ENCODE assay signal across 8 mouse cellular contexts in the genomic region with DNA sequence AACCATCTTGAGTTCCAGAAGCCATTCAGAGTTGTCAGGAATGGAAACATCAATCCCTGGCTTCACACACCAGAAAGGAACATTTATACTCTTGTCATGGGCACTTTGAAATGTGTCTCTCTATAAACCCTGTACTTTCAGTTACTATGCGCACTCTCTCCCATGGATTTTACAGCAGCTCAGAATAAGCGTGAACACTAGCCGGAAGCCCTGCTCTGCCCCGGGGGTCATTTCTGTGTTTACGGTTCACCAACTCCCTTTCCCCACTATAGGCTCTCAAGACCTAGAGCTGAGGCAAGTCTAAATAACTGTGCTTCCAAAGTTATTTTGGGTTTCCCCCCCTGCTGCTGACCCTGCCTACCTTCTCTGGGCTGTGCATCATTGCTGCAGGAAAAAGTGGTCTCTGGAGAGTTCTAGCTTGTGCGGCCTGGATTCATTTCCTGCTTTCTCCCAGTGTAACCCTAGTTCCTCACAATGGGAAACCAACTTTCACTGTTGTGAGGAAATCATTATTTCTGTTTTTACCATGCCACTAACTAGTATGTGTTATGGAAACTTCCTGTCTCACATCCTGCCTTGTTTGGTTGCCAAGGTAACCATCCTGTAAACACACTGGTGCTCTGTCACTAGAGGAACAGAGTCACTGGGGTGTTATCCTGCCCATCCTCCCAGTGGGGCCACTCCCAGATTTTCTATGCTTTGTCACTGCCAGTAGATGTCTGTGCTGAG. TPM values are rescaled to one million over a fixed set of nuclear protein-coding genes. Genes with fewer than 3 reads are reported as not detected.
A peak's percentile ranks its signal among the peaks of the same experiment; 100 is the strongest.
DNase-seq lines count a peak whose midpoint lies in the region; ATAC-seq lines count a peak whose summit lies in the region.

No protein-coding gene starts in this region.

- WGBS in midbrain, embryonic 14.5 days, result 84% methylated on average over 6 of the region's 6 CpGs
- 79% methylated on average over 6 of the region's 6 CpGs for WGBS in midbrain, embryonic 15.5 days
- WGBS in kidney, embryonic 16.5 days, result 33% methylated on average over 6 of the region's 6 CpGs

- H3K4me3 ChIP-seq in midbrain, embryonic 14.5 days (replicated peaks; ENCODE audit: low read depth, low read length), result no peak overlapping the region
- H3K4me3 ChIP-seq in midbrain, embryonic 15.5 days, result no peak overlapping the region
- no peak overlapping the region for H3K4me3 ChIP-seq in kidney, embryonic 16.5 days (ENCODE audit: low read length)

- H3K4me1 ChIP-seq in midbrain, embryonic 14.5 days (ENCODE audit: control insufficient read depth, insufficient read depth, low read length), result no peaks in the 10 kb centered on the region
- no peaks in the 10 kb centered on the region for H3K4me1 ChIP-seq in midbrain, embryonic 15.5 days
- H3K4me1 ChIP-seq in kidney, embryonic 16.5 days (ENCODE audit: insufficient read depth, low read length), result peaks cover 14% of the 10 kb centered on the region

- H3K27ac ChIP-seq in midbrain, embryonic 14.5 days (replicated peaks; ENCODE audit: low read depth, low read length), result no peak overlapping the region
- no peak overlapping the region for H3K27ac ChIP-seq in midbrain, embryonic 15.5 days
- peak overlapping the region; percentile 80 for H3K27ac ChIP-seq in kidney, embryonic 16.5 days (ENCODE audit: low read length)

- H3K9ac ChIP-seq in midbrain, embryonic 14.5 days (replicated peaks; ENCODE audit: low read length), result no peak overlapping the region
- H3K9ac ChIP-seq in midbrain, embryonic 15.5 days, result no peak overlapping the region
- H3K9ac ChIP-seq in kidney, embryonic 16.5 days (replicated peaks; ENCODE audit: low read length), result no peak overlapping the region

- no peak for ATAC-seq in midbrain, embryonic 14.5 days (ENCODE audit: low FRiP score, low TSS enrichment)
- no peak; the same call in 1 of the 2 replicates for ATAC-seq in midbrain, embryonic 15.5 days (replicated peaks)
- peak; percentile 79 for ATAC-seq in kidney, embryonic 16.5 days (ENCODE audit: low FRiP score, low TSS enrichment)

- H3K27me3 ChIP-seq in midbrain, embryonic 14.5 days (ENCODE audit: control insufficient read depth, insufficient read depth, low read length), result no peaks in the 10 kb centered on the region
- no peaks in the 10 kb centered on the region for H3K27me3 ChIP-seq in midbrain, embryonic 15.5 days (replicated peaks)
- H3K27me3 ChIP-seq in kidney, embryonic 16.5 days (ENCODE audit: insufficient read depth, low read length), result no peaks in the 10 kb centered on the region

- no peak overlapping the region for H3K4me2 ChIP-seq in midbrain, embryonic 14.5 days (ENCODE audit: low read length)
- H3K4me2 ChIP-seq in midbrain, embryonic 15.5 days, result no peak overlapping the region
- H3K4me2 ChIP-seq in kidney, embryonic 16.5 days (replicated peaks; ENCODE audit: low read depth, low read length), result no peak overlapping the region

- DNase-seq in midbrain, embryonic 14.5 days, result peak; percentile 27
- peak; percentile 47 for DNase-seq in c-Kit-negative CD71-positive TER-119-positive erythroid progenitor cells, embryonic 14.5 days (ENCODE audit: low read depth, low spot score)
- peak; percentile 87 to 95 for DNase-seq in heart, adult 9 months (ENCODE audit: low spot score in 2 of 2)
- DNase-seq in lung, postnatal 36 days, result peak; percentile 92
- DNase-seq in thymus, postnatal 10 days (ENCODE audit: low spot score in 2 of 2), result peak; percentile 13 to 20
- no peak for DNase-seq in cerebellum, adult 9-11 months

- H3K9me3 ChIP-seq in midbrain, embryonic 14.5 days (ENCODE audit: control insufficient read depth, low read length), result no peaks in the 10 kb centered on the region
- H3K9me3 ChIP-seq in midbrain, embryonic 15.5 days, result no peaks in the 10 kb centered on the region
- H3K9me3 ChIP-seq in kidney, embryonic 16.5 days (ENCODE audit: low read length), result no peaks in the 10 kb centered on the region

- H3K36me3 ChIP-seq in midbrain, embryonic 14.5 days (ENCODE audit: control insufficient read depth, insufficient read depth, low read length), result peaks cover 57% of the 10 kb centered on the region
- H3K36me3 ChIP-seq in midbrain, embryonic 15.5 days (replicated peaks), result peaks cover 6% of the 10 kb centered on the region
- H3K36me3 ChIP-seq in kidney, embryonic 16.5 days (ENCODE audit: insufficient read depth, low read length), result peaks cover 38% of the 10 kb centered on the region

RNA-seq across cellular contexts. Expression of gene Ap3m1, which starts 20.4 kb away (rescaled TPM):
- polyA plus RNA-seq in midbrain, embryonic 14.5 days (2014; fragmentation: Nextera tagmentation; extraction: Ambion mirVana), result 88.6 and 112 TPM in 2 replicates
- polyA plus RNA-seq in midbrain, embryonic 15.5 days (2015; fragmentation: Nextera tagmentation; extraction: Ambion mirVana), result 78.2 and 80.9 TPM in 2 replicates
- 79.1 and 82.5 TPM in 2 replicates for polyA plus RNA-seq in kidney, embryonic 16.5 days (2015; fragmentation: Nextera tagmentation; extraction: Ambion mirVana)

RNA-seq across cellular contexts. Expression of gene Adk, which starts 20.4 kb away (rescaled TPM):
- 34.1 and 37.9 TPM in 2 replicates for polyA plus RNA-seq in midbrain, embryonic 14.5 days (2014; fragmentation: Nextera tagmentation; extraction: Ambion mirVana)
- polyA plus RNA-seq in midbrain, embryonic 15.5 days (2015; fragmentation: Nextera tagmentation; extraction: Ambion mirVana), result 34.8 and 38.4 TPM in 2 replicates
- 158 and 167 TPM in 2 replicates for polyA plus RNA-seq in kidney, embryonic 16.5 days (2015; fragmentation: Nextera tagmentation; extraction: Ambion mirVana)
